Mouse (Mus musculus) intestine, embryonic 15.5 days (tissue): ENCODE results near the gene Nav2. TPM values are rescaled to one million over a fixed set of nuclear protein-coding genes. Genes with fewer than 3 reads are reported as not detected.

Experiments
- ATAC-seq: fragments of 200-750 bp; cut with Nextera tagmentation; 2 replicates; pipeline ENCODE4 v1.8.0; 2017; ENCODE audit warnings: moderate TSS enrichment, moderate library complexity
- H3K27ac ChIP-seq: fragments of 300-500 bp; sonication (generic); 2 replicates; pipeline ENCODE4 v1.5.1; 2015; ENCODE audit warnings: mild to moderate bottlenecking, inconsistent platforms
- H3K27me3 ChIP-seq: fragments of 300-500 bp; sonication (generic); replicated peaks from 2 replicates; pipeline ENCODE4 v1.6.1; 2015; ENCODE audit warnings: inconsistent platforms
- H3K36me3 ChIP-seq: fragments of 300-500 bp; sonication (generic); 2 replicates; pipeline ENCODE4 v1.6.1; 2015; ENCODE audit warnings: inconsistent platforms
- H3K4me1 ChIP-seq: fragments of 300-500 bp; sonication (generic); replicated peaks from 2 replicates; pipeline ENCODE4 v1.6.1; 2015; ENCODE audit warnings: inconsistent platforms
- H3K4me2 ChIP-seq: fragments of 300-500 bp; sonication (generic); replicated peaks from 2 replicates; pipeline ENCODE4 v1.6.1; 2015; ENCODE audit warnings: mild to moderate bottlenecking, inconsistent platforms
- H3K4me3 ChIP-seq: fragments of 300-500 bp; sonication (generic); replicated peaks from 2 replicates; pipeline ENCODE4 v1.5.1; 2015; ENCODE audit warnings: inconsistent platforms
- H3K9ac ChIP-seq: fragments of 300-500 bp; sonication (generic); 2 replicates; pipeline ENCODE4 v1.6.1; 2015; ENCODE audit warnings: inconsistent platforms
- H3K9me3 ChIP-seq: fragments of 300-500 bp; sonication (generic); 2 replicates; pipeline ENCODE4 v1.6.1; 2016; ENCODE audit warnings: inconsistent platforms
- WGBS: fragments of 180-500 bp; shearing (Covaris S2); methylation state at CpG from one replicate; pipeline ENCODE4 v1.1.7; 2015; 5-methylcytosine and 5-hydroxymethylcytosine counted together
- polyA plus RNA-seq: library from polyadenylated mRNA; unstranded; fragments of >200 nt; fragmentation: Nextera tagmentation; extraction: Ambion mirVana; gene quantifications from 2 replicates; pipeline ENCODE4 v1.2.1, GENCODE M21; 2015

Gene Nav2
- polyA plus RNA-seq, 1 experiment from 2014 or later = 17.7 TPM

GRCm38 (mm10) chr7:48877786-48878390 is 30.6 kb upstream of the Nav2 start:
- H3K9me3 ChIP-seq = no peaks in the 10 kb centered on the region
- H3K36me3 ChIP-seq = peaks cover 20% of the 10 kb centered on the region
- H3K9ac ChIP-seq = no peak overlapping the region
- H3K4me1 ChIP-seq = peaks cover 21% of the 10 kb centered on the region
- H3K27ac ChIP-seq = peak overlapping the region; percentile 71
- ATAC-seq = peak; percentile 39
- WGBS = 32% methylated on average over 15 of the region's 15 CpGs
- peak overlapping the region; percentile 52 for H3K4me2 ChIP-seq
- peak overlapping the region; percentile 18; the same call in 1 of the 2 replicates for H3K4me3 ChIP-seq
- H3K27me3 ChIP-seq = no peaks in the 10 kb centered on the region

DNA sequence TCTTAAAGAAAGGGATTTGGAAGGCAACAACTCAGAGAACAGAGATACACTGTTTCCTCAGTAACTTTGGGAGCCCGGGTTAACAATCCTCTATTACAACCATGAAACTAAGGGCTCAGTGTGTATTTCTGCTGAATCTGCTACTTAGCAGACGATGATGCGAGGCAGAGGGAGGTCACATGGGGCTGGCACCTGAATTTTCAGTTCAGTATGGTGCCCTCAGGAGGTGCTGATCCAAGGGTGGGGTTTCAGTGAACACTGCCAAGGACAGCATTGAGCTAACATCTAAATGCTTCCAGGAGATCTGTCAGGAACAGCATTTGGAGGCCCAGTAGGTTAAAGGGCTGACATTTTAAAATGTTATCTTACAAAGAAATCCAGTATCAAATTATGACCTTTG is 28.9 kb upstream of the Nav2 start:
- WGBS = 56% methylated on average over 3 of the region's 3 CpGs
- Histone ChIP-seq H3K9ac (peak overlapping the region; percentile 26; the same call in 1 of the 2 replicates), H3K36me3 (peaks cover 9% of the 10 kb centered on the region), H3K27me3 (no peaks in the 10 kb centered on the region), H3K4me3 (peak overlapping the region; percentile 24), H3K4me1 (peaks cover 21% of the 10 kb centered on the region), H3K4me2 (peak overlapping the region; percentile 52), H3K27ac (peak overlapping the region; percentile 19; the same call in 1 of the 2 replicates), H3K9me3 (no peaks in the 10 kb centered on the region)
- ATAC-seq = no peak

DNA sequence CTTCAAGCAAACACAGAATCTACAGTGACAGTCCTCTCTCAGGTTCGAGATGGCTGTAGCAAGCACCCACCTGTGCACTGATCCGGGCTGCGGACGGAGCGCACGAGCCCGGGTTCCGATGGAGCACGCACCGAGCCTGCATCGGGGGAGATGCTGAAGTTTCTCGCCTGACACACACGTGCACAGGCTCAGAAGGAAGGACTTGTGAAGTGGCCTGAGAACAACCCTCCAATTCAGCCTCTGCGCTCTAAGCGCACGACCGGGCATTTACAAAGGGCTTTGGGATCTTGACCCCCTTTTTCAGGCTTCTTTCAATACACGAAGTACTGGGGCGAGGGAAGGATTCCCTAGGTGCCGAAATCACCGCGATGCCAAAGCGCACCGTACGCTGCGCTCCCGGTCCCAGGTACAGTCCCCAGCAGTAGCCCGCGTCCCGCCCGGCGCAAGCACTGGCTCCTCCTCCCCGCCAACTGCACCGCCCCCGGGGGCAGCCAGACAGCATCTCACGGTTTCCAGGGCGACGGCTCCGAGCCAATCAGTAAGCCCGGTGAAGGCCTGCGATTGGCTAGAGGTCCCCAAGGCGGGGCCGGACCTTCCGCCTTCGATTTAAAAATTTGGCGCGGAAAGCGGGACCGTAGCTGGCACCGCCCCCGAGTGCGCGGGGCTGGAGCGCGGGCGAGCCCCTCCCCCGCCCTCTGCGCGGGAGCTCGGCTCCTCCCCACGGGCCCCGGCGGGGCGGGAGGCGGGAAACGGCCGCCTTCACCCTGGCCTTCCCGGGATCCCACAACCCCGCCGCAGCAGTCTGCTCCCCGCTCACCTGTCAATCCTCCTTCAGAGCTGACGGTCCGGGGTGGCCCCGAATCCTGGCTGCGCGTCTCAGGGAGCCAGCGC is 27.7 kb upstream of the Nav2 start:
- peak overlapping the region; percentile 85 for H3K4me3 ChIP-seq
- H3K9ac ChIP-seq = peak overlapping the region; percentile 86
- WGBS = under 1% methylated on average over 76 of the region's 77 CpGs
- peak overlapping the region; percentile 94 for H3K4me2 ChIP-seq
- no peaks in the 10 kb centered on the region for H3K9me3 ChIP-seq
- no peaks in the 10 kb centered on the region for H3K36me3 ChIP-seq
- no peaks in the 10 kb centered on the region for H3K27me3 ChIP-seq
- ATAC-seq = peak; percentile 95
- peaks cover 21% of the 10 kb centered on the region for H3K4me1 ChIP-seq
- peak overlapping the region; percentile 91 for H3K27ac ChIP-seq

- H3K4me3 ChIP-seq = peak within 1 kb of the TSS; percentile 85
- H3K27ac ChIP-seq = peak within 1 kb of the TSS; percentile 91
- no peaks in the 10 kb centered on the region for H3K36me3 ChIP-seq
- H3K9ac ChIP-seq = peak within 1 kb of the TSS; percentile 86
- ATAC-seq = peak; percentile 83
- 0% methylated on average over 29 of the region's 41 CpGs for WGBS
- no peaks in the 10 kb centered on the region for H3K9me3 ChIP-seq
- H3K27me3 ChIP-seq = no peaks in the 10 kb centered on the region
- peaks cover 21% of the 10 kb centered on the region for H3K4me1 ChIP-seq
- peak within 1 kb of the TSS; percentile 94 for H3K4me2 ChIP-seq
Observed at GRCm38 (mm10) chr7:48881486-48881885, 27.0 kb upstream of the Nav2 start, which contains the start of gene E2f8. TSS of gene E2f8 (minus strand) at chr7:48881596.

DNA sequence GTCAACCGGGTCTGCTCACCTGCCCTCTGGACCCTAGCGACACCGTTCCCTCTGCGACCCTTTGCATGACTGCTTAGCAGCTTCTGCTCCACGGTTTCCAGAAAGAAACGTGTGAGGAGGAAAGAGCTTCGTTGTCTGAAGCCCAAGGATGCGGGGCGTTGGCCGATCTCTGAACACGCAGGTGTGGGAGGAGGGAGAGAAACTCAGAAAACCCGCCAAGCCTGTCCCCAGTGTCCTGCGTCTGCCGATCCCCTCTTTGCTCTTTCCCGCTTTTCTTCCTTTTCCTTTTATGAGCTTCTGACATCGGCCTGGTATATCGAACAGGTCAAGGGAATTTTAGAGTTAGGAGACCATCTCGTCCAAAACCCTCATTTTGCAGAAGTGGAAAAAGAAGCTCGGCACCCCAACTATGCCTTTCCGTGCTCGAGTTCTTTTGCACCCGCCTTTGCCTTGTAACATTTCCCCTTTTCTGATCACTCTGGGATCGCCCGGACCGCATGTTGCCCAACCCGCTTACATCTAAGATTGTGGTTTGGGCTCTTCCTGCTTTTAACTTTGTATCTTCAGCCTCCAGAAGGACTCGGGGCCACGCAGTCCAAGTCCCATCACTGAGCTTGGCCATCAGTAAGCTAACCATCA is 26.4 kb upstream of the Nav2 start:
- H3K9me3 ChIP-seq = no peaks in the 10 kb centered on the region
- ATAC-seq = no peak
- WGBS = under 1% methylated on average over 28 of the region's 28 CpGs
- peak overlapping the region; percentile 65 for H3K9ac ChIP-seq
- H3K36me3 ChIP-seq = no peaks in the 10 kb centered on the region
- peak overlapping the region; percentile 94 for H3K4me2 ChIP-seq
- H3K4me3 ChIP-seq = peak overlapping the region; percentile 85
- H3K27me3 ChIP-seq = no peaks in the 10 kb centered on the region
- H3K27ac ChIP-seq = peak overlapping the region; percentile 62; the same call in 1 of the 2 replicates
- H3K4me1 ChIP-seq = peaks cover 19% of the 10 kb centered on the region

DNA sequence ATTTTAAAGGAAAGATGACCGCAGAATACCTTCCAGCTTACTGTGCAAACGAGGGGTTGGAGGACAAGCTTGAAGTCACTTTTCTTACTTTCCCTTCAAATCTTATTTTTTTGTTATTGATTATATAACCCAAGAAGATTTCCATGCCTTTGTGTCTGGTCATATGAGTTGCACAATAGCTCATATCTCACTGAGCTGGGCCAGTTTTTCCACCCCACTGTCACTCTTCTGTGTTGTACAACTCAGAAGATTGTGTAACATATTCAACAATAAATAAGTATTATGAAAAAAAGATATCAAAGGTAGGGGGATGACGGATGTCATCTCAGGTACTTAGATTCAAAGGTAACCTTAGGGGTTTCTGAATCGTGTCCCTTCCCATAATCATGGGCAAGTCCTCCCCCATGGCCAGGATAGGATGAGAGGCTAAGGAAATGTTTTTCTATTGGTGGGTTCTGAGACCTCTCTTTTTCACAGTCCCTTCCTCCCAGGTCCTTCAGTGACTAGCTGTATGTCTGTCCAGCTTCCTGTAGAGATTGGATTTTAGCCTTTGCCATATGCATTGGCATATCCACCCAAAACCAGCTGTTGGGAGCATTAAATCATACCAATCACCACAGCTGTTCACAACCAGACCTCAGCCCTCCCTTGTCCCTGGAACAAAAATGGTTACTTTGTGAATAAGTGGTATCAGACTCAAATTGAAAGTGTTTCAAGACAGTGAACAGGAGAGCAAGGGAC is 24.8 kb upstream of the Nav2 start:
- WGBS = 86% methylated on average over 4 of the region's 4 CpGs
- Histone ChIP-seq H3K4me3 (no peak overlapping the region), H3K9ac (no peak overlapping the region), H3K9me3 (no peaks in the 10 kb centered on the region), H3K36me3 (no peaks in the 10 kb centered on the region), H3K4me1 (peaks cover 12% of the 10 kb centered on the region), H3K27me3 (no peaks in the 10 kb centered on the region), H3K27ac (no peak overlapping the region), H3K4me2 (no peak overlapping the region)
- ATAC-seq = no peak

GRCm38 (mm10) chr7:48884266-48884611 is 24.3 kb upstream of the Nav2 start:
- H3K4me1 ChIP-seq = peaks cover 9% of the 10 kb centered on the region
- no peak for ATAC-seq
- 63% methylated on average over 5 of the region's 5 CpGs for WGBS
- no peak overlapping the region for H3K4me3 ChIP-seq
- H3K27me3 ChIP-seq = no peaks in the 10 kb centered on the region
- no peak overlapping the region for H3K27ac ChIP-seq
- H3K9ac ChIP-seq = no peak overlapping the region
- H3K4me2 ChIP-seq = no peak overlapping the region
- H3K9me3 ChIP-seq = no peaks in the 10 kb centered on the region
- no peaks in the 10 kb centered on the region for H3K36me3 ChIP-seq

DNA sequence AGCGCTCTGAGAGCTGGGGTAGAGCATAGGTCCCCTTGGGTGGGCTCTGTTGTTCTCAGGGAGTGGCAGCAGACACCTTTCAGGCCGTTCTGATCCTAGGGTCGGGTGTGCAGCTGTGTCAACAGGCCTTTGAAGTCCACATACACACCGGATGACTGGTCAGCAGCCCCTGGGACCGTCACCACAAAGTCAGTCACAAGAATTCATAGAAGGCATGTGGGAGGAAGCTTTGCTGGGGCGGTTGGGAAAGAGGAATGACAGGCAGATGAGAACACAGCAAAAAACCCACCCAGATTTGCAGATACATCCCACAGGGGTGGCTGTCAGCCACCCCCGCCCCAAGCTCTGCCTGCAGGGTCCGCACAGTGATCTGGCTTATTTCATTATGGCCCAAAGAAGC is 20.5 kb upstream of the Nav2 start:
- no peak overlapping the region for H3K27ac ChIP-seq
- H3K9me3 ChIP-seq = no peaks in the 10 kb centered on the region
- no peak overlapping the region for H3K4me3 ChIP-seq
- no peak overlapping the region for H3K9ac ChIP-seq
- 35% methylated on average over 8 of the region's 8 CpGs for WGBS
- ATAC-seq = no peak
- H3K4me1 ChIP-seq = no peaks in the 10 kb centered on the region
- no peaks in the 10 kb centered on the region for H3K36me3 ChIP-seq
- no peak overlapping the region for H3K4me2 ChIP-seq
- H3K27me3 ChIP-seq = no peaks in the 10 kb centered on the region

- WGBS = 64% methylated on average over 2 of the region's 2 CpGs
- Histone ChIP-seq H3K4me3 (no peak overlapping the region), H3K27me3 (no peaks in the 10 kb centered on the region), H3K27ac (no peak overlapping the region), H3K4me1 (no peaks in the 10 kb centered on the region), H3K36me3 (no peaks in the 10 kb centered on the region), H3K9me3 (no peaks in the 10 kb centered on the region), H3K9ac (no peak overlapping the region), H3K4me2 (no peak overlapping the region)
- 0 out of 2 replicates have a peak, but pooled peaks have one; percentile 35 for ATAC-seq
Observed at GRCm38 (mm10) chr7:48888751-48889150, 19.8 kb upstream of the Nav2 start.

DNA sequence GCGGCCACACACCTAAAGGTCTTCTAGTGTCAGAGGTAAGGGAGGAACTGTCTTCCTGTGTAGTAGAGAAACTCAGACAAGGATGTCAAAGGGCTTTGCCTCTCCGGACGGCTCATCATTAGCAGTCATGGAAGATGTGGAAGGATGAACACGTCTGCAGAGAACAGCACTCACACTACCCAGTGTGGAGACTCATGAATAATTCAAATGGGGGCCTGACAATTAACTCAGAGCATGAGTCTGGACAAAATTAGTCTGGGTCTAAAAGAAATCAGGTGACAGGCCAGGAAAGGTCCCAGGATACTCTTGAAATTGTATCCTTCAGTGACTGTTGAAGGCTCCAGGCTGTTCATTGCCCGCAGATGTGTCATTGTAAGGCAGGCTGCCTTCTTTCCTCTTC is 17.5 kb upstream of the Nav2 start:
- Histone ChIP-seq H3K27ac (no peak overlapping the region), H3K4me3 (no peak overlapping the region), H3K36me3 (no peaks in the 10 kb centered on the region), H3K4me1 (no peaks in the 10 kb centered on the region), H3K4me2 (no peak overlapping the region), H3K9ac (no peak overlapping the region), H3K9me3 (no peaks in the 10 kb centered on the region), H3K27me3 (no peaks in the 10 kb centered on the region)
- 75% methylated on average over 5 of the region's 5 CpGs for whole genome bisulfite sequencing
- no peak for ATAC-seq

DNA sequence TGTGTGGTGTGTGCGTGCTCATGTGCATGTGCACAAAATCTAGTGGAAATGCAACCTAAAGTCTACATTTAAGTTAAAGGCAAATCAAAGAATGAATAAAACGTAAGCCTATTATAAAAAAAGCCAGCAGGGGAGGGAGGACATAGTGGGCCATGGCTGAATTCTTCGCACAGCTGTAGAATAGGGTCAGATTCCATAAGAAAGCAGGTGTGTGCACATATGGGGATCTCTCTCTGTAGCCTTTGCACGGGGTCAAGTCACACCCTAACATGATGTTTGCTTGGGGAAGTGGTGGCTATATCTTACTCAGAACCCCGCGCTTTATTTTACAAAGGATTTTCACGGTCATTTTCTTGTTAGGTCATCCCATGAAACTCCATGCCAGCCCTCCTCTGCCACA is 15.4 kb upstream of the Nav2 start:
- Histone ChIP-seq H3K9me3 (no peaks in the 10 kb centered on the region), H3K9ac (no peak overlapping the region), H3K27ac (no peak overlapping the region), H3K4me1 (no peaks in the 10 kb centered on the region), H3K4me2 (no peak overlapping the region), H3K27me3 (no peaks in the 10 kb centered on the region), H3K36me3 (no peaks in the 10 kb centered on the region), H3K4me3 (no peak overlapping the region)
- ATAC-seq = no peak
- 88% methylated on average over 7 of the region's 7 CpGs for WGBS

DNA sequence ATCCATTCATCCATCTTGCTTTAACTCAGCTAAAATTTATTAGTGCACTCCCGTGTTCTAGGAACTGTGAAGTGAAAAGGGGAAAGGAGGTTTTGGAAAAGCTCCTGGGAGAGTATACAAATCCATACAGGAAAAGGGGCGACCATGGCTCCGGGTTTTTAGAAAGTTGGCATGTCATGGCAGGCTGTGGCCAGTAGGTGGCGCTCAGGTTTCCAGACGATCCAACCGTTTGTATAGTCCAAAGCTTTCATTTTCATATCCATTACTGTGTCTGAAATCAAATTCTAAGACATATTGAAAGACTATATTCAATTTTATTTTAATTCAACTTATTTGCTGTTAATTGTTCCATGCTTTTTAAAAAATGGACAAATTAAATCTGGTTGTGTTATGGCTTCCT is 14.4 kb upstream of the Nav2 start:
- no peak overlapping the region for H3K4me3 ChIP-seq
- H3K4me2 ChIP-seq = no peak overlapping the region
- peak; percentile 23; the same call in 1 of the 2 replicates for ATAC-seq
- H3K4me1 ChIP-seq = no peaks in the 10 kb centered on the region
- no peak overlapping the region for H3K27ac ChIP-seq
- no peak overlapping the region for H3K9ac ChIP-seq
- no peaks in the 10 kb centered on the region for H3K36me3 ChIP-seq
- H3K27me3 ChIP-seq = no peaks in the 10 kb centered on the region
- WGBS = under 1% methylated on average over 6 of the region's 6 CpGs
- no peaks in the 10 kb centered on the region for H3K9me3 ChIP-seq
